Mouse (Mus musculus): ENCODE data around the gene Fgf9. TPM values are rescaled to one million over a fixed set of nuclear protein-coding genes. Genes with fewer than 3 reads are reported as not detected.

Fgf9 gene
- polyA plus RNA-seq, 1 experiment = 20.5 TPM

Other genes with a start within 250 kb of the Fgf9 start
- gene Ska3, start 244.4 kb upstream of the Fgf9 start, polyA plus RNA-seq (2012; rRNA removed) = 0.50 and 0.67 TPM in 2 replicates
- gene Mrpl57, start 244.3 kb upstream of the Fgf9 start, polyA plus RNA-seq (2012; rRNA removed) = 58.6 and 64.8 TPM in 2 replicates
- gene Zdhhc20, start 180.3 kb upstream of the Fgf9 start, polyA plus RNA-seq (2012; rRNA removed) = 26.9 and 30.9 TPM in 2 replicates
- gene Micu2, start 71.3 kb upstream of the Fgf9 start, polyA plus RNA-seq (2012; rRNA removed) = 22.5 and 25.9 TPM in 2 replicates